Mouse (Mus musculus) thymus, postnatal 4 days (tissue): Measurements from ENCODE around the gene Galk2.

Experiments
- DNase-seq: peaks from one replicate; pipeline ENCODE4 v3.0.0; 2021

Galk2 gene

DNA sequence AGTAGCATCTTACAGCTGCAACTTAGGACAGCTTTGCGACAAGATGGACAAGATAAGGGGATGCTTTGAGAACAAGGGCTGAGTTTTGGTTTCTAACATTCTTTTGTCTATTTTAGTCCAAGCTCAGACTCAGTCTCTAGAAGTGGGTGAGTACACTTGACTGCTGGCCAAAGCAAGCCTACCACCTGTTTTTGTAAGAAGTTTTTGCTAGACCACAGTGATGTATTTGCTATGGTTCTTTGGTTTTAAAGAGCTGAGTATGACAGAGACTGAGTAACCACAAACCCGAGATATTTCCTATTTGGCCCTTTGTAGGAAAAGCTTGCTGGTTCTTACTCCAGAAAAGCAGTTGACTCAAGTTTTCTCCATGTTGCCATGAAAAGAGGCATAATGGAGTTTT, 89.3 kb downstream of the Galk2 start:
- DNase-seq, result no peak

DNA sequence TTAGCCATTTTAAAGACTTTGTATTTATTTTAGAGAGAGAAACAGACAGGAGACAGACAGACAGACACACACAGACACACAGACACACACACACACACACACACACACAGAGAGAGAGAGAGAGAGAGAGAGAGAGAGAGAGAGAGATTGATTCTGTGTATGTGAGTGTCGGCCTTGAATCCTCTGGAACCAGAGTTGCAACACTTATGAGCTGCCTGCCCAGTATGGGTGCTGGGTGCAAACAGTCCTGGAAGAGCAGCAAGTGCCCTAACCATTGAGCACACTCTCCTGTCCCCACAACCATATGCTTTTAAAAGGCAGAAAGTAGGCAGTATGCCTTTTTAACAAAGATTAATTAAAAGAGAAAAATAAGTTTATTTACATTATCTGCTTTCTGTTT, 109.9 kb downstream of the Galk2 start:
- DNase-seq, result no peak

DNA sequence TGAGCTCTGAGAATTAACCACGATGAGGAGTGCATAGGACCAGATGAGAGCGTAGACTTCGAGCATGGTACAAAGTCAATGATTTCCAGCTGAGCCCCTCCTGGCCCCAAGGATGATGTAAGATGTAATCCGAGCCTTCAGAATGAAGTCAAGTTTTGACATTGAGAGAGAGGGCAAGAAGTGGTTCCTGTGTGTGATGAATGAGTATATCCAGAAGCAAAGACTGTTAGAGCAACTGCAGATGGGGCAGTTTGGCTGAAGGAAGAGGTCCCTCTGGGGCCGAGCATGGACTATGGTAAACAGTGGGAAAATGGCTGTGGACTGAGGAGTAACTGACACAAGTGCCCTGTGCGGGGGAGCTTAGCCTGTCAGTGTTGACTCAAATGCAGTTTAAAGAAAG, 114.3 kb downstream of the Galk2 start:
- no peak for DNase-seq

DNA sequence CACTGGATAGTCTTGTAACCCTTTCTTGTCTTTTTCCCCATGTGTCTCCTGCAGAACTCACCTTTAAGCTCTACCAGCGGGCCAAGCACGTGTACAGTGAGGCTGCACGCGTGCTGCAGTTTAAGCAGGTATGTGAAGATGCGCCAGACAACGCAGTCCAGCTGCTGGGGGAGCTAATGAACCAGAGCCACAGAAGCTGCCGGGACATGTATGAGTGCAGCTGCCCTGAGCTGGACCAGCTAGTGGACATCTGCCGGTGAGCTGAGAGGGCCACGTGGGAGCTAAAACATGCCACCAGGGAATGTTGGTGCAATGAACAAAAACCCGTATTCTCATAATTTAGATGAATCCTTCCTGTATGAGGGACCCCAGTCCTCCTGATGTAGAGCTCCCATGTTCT, 116.3 kb downstream of the Galk2 start:
- DNase-seq, result no peak

DNA sequence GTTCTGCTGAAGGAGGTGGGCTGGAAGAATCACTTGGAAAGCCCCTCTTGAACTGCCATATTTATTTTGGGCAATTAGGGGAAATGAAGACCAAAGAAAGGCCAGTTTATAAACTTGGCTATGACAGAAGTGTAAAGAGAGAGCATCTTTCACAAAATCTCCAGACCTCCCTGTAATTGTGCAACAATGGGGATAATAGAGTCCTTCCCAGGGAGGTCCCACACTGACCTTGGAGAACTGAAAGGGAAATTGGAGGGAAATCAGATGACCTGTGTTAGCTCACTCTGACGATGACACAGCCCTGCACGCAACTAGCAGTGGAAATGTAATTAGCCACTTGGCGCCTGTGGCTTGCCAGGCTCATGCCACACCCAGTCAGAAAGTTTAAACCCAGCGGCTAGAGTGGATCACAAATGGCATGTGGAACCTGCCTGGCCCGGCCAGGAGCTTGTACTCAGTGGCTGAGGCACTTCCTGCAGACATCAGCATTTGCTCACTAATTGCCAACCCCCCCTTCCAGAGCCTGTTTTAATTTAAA, 117.0 kb downstream of the Galk2 start:
- DNase-seq, result no peak

DNA sequence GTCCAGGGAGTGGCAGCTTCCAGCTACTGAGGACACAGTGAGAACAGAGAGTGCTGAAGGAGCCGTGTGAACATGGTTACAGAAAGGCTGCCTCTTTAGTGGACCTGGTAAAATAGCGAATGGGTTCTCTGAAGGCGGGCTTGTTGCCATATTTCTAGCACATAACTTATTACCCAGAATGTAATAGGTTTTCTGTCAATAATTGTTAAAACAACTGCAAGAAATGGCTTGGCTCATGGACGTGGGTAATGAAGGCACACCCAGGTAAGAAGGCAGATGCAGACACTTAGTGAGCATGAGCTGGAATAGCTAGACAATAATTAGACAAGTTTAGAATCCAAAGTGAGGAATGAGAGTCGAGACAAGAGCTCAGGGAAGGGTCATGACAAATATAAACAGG, 143.4 kb downstream of the Galk2 start:
- DNase-seq, result no peak

DNA sequence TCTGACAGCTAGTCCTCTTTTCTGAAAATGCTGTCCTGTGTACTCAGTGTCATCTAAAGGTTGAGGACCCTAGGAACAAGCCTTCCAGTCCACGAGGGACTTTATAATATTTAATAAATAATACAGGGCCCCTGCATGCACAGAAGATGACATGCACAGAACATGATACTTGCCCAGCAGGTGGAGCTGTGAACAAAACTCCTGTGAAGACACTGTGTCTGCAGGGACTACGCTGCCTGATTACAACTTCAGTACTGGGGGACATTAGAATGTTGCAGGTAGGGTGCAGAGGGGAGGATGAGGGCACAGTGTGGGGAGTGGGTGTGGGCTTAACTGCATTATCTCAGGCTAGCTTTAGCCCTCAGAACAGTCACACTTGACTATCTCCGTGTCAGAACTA, 147.2 kb downstream of the Galk2 start:
- DNase-seq, result peak; percentile 72

DNA sequence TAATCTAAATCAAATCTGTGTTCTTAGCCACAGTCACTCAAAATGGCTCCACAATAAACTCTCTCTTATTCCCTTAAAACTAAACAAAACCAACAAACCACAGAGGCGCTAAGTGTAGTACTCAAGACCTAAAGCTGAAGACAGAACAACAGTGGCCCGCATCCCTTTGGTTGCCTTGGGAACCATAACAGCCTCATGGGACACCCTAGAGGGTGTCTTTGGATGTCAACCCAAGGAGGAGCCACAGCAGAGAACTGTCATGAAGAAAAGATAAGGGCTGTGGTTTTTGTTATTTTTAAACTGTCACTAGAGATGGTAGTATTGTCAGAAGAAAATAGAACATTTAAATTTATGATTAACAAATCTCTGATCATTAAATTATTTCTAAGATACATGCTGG, 147.8 kb downstream of the Galk2 start:
- no peak for DNase-seq

DNA sequence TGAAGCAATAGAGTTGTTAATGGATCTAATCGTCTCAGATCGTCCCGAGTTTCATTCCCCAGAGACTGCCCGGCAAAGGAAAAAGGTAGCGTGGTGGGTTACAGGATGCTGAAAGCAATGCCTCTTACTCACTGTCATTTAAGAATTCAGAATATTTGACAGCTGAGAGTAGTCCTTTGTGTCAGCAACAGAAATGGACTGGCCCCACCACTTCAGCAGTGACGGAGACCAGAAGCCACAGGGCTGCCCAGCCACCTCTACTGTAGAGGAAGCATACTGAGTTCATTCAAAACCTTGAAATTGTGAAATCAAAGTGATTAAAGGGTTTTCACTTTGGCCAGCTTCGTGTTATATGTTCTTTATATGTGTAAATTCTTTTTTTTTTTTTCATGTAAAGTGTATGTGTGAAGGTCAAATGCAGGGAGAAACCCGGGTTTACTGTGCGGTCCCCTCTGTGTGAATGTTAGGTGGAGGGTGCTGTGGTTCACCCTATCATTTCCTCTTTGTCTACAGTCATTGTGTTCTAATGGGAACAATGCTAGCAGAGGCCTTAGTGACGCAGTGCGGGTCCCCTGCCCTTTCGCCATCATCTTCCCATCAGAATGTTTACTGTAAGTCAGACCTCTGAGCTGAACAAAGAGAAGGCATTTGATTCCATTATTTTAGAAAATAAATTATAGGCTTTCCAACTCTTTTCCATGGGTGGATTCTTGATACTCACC, 156.2 kb downstream of the Galk2 start:
- no peak for DNase-seq

DNA sequence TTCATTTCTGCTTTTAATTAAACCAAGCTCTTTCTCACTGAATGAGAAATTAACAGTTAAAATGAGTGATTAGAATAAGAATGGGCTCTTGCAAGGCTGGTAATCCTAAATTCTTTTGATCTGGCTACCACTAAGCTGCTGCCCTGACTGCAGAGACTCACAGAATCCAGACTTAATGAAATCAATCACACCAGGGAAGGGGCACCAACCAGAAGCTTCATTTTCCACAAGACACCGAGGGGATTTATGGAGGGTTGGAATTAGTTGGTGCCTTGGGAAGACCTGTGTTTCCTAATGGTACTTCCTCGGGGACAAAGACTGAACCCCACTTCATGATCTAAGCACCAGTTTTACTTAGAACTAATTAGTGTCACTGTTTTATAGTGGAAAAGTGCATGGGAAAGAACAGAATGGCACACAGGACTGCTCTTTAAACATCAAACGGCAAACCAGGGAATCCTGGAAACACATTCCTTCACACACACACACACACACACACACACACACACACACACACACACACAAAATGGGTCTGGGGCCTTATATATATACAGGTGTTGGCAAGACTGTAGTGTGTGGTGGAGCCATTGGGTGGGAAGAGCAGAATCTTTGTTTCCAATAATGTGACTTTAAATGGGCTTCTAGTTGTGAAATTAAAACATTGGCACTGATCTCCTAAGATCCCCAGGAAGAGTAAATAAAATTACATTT, 157.0 kb downstream of the Galk2 start:
- DNase-seq, result no peak

DNA sequence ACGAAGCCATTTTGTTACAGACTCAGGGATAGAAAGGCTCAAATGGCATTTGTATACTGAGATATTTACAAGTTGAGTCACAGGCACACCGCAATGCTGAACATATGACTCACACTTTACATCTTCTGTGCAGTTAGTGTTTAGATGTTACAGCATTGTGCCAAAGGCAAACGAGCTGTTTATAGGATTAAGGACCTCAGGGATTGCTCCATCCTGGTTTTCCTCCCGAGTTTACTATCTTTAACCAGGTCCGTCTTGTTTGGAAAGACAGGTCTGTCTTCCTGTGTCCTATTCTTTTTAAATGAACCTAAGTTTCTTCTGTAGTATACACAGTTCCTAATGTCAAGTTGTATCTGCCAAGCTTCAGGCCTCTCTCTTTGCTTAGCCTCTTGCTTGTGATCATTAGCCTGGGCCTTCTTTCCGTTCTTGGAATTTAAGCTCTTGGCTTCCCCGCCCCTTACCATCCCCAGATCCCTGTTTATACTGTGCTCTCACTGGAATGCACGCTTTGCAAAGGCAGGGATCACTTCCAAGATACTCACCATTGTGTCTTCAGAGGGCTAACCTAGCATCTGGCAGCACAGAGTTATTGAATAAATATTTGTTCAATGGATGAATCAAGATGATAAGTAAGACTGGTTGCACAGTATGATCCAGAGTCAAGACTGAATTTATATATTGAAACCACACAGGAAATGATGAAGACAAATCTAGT, 172.4 kb downstream of the Galk2 start:
- no peak for DNase-seq

DNA sequence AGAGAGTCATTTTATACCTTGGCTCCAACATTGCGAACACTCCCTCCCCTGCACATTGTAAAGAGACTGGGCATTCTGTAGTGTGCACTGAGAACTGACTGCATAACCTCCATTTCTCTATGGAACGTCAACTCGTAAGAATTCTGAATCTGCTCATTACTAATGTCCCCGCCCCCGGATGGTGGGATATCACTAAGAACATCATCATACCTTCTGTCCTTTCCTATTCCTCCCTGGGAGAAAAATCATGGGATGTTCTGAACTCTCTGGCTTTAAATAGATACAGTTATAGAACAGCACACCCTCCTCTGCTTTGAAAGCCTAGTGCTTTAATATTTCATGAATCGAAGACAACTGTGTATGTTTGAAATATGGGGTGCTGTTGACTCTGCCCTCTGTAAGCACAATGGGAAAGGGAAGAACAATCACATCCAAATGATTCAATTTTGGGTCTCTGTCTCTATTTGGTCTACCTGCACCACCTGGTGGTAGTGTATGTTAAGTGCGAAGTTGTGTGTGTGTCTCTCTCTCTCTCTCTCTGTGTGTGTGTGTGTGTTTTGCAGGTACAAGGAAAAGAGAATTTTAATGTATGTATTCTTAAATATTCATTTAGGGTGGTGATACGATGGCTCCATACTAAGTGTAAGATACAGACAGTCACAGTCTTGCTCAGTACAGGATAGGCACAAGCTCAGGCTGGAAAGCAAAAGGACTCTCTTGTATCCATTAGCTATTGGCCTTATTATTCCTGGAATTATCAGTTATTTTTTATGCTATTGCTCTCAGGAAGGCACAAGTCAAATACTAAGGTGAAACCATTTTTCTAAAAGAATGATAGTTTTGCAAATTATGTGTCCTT, 174.4 kb downstream of the Galk2 start:
- peak; percentile 25 for DNase-seq
